Comparison of ENCODE assay signal across 10 mouse cellular contexts in genomic region chr6:67168803-67169202, GRCm38 (mm10).
DNase-seq lines count a peak whose midpoint lies in the region; ATAC-seq and TF ChIP-seq lines count a peak whose summit lies in the region.
"Had no signal": no experiment of that assay in that cellular context is flagged by ENCODE, and none has a peak within 500 bp of the region (broad histone marks: within the 10 kb centered on the region; RNA-seq: fewer than 3 reads in every experiment).

No protein-coding gene starts in this region.

- H3K36me3 ChIP-seq in heart, embryonic 16.5 days (ENCODE audit: control insufficient read depth, insufficient read depth): no peaks in the 10 kb centered on the region
- H3K36me3 ChIP-seq in embryonic facial prominence, embryonic 10.5 days (replicated peaks): no peaks in the 10 kb centered on the region
- H3K36me3 ChIP-seq in hindbrain, postnatal 0 days (ENCODE audit: insufficient read depth, low read length): no peaks in the 10 kb centered on the region
- H3K36me3 ChIP-seq in midbrain, embryonic 13.5 days: no peaks in the 10 kb centered on the region
- H3K36me3 ChIP-seq: G1E had no signal

- H3K4me3 ChIP-seq in heart, embryonic 16.5 days (ENCODE audit: low read length): peak overlapping the region; percentile 54
- H3K4me3 ChIP-seq in embryonic facial prominence, embryonic 10.5 days: peak overlapping the region; percentile 55
- H3K4me3 ChIP-seq in hindbrain, postnatal 0 days (ENCODE audit: low read length): peak overlapping the region; percentile 43
- H3K4me3 ChIP-seq in midbrain, embryonic 13.5 days (replicated peaks): peak overlapping the region; percentile 46

- peak overlapping the region; percentile 17; the same call in 1 of the 2 replicates for H3K27ac ChIP-seq in heart, embryonic 16.5 days (ENCODE audit: low read length)
- peak overlapping the region; percentile 75 for H3K27ac ChIP-seq in embryonic facial prominence, embryonic 10.5 days (replicated peaks)
- H3K27ac ChIP-seq in hindbrain, postnatal 0 days: 0 out of 2 replicates have a peak overlapping the region, but pooled peaks have one; percentile 36
- no peak overlapping the region for H3K27ac ChIP-seq in midbrain, embryonic 13.5 days

- H3K4me2 ChIP-seq in heart, embryonic 16.5 days (ENCODE audit: low read depth, low read length): peak overlapping the region; percentile 66
- H3K4me2 ChIP-seq in hindbrain, postnatal 0 days (ENCODE audit: low read depth, low read length): peak overlapping the region; percentile 63
- peak overlapping the region; percentile 57 for H3K4me2 ChIP-seq in midbrain, embryonic 13.5 days (replicated peaks)

- DNase-seq in heart, postnatal 25 days (ENCODE audit: low spot score): no peak
- DNase-seq in embryonic facial prominence, embryonic 10.5 days (ENCODE audit: low spot score): no peak
- DNase-seq in hindbrain, postnatal 0 days (ENCODE audit: low spot score): no peak
- no peak for DNase-seq in ovary, postnatal 36 days (ENCODE audit: low spot score)
- DNase-seq in cerebellum, postnatal 10 days: no peak
- DNase-seq in left cerebral cortex, adult 18-20 months (ENCODE audit: low spot score in 2 of 2): no peak
- DNase-seq: thymus, postnatal 4 days had no signal

- ATAC-seq in heart, embryonic 16.5 days (replicated peaks; ENCODE audit: extremely low read depth, insufficient read depth, low FRiP score): no peak
- peak; percentile 21; the same call in 1 of the 2 replicates for ATAC-seq in hindbrain, postnatal 0 days
- peak; percentile 57 for ATAC-seq in midbrain, embryonic 13.5 days

- no peaks in the 10 kb centered on the region for H3K27me3 ChIP-seq in heart, embryonic 16.5 days (ENCODE audit: control insufficient read depth, insufficient read depth, low read length)
- no peaks in the 10 kb centered on the region for H3K27me3 ChIP-seq in embryonic facial prominence, embryonic 10.5 days (replicated peaks; ENCODE audit: low read depth, poor library complexity, severe bottlenecking)
- H3K27me3 ChIP-seq in hindbrain, postnatal 0 days (ENCODE audit: insufficient read depth, low read length): no peaks in the 10 kb centered on the region
- no peaks in the 10 kb centered on the region for H3K27me3 ChIP-seq in midbrain, embryonic 13.5 days

- no peak for TF ChIP-seq CTCF in hindbrain, postnatal 0 days (IDR thresholded peaks at IDR 0.05; ENCODE audit: low read depth)

- WGBS in heart, embryonic 16.5 days: 30% methylated on average over 2 of the region's 2 CpGs
- WGBS in embryonic facial prominence, embryonic 10.5 days: 35% methylated on average over 2 of the region's 2 CpGs
- 20% methylated on average over 2 of the region's 2 CpGs for WGBS in hindbrain, postnatal 0 days
- 34% methylated on average over 2 of the region's 2 CpGs for WGBS in midbrain, embryonic 13.5 days

- H3K9me3 ChIP-seq in heart, embryonic 16.5 days (replicated peaks; ENCODE audit: control insufficient read depth, low read length): no peaks in the 10 kb centered on the region
- H3K9me3 ChIP-seq in embryonic facial prominence, embryonic 10.5 days: no peaks in the 10 kb centered on the region
- H3K9me3 ChIP-seq in hindbrain, postnatal 0 days (ENCODE audit: low read length): no peaks in the 10 kb centered on the region
- no peaks in the 10 kb centered on the region for H3K9me3 ChIP-seq in midbrain, embryonic 13.5 days
- H3K9me3 ChIP-seq: G1E had no signal

- peak overlapping the region; percentile 70 for H3K9ac ChIP-seq in heart, embryonic 16.5 days (ENCODE audit: low read length)
- H3K9ac ChIP-seq in hindbrain, postnatal 0 days (replicated peaks; ENCODE audit: low read length): peak overlapping the region; percentile 38; the same call in 1 of the 2 replicates
- H3K9ac ChIP-seq in midbrain, embryonic 13.5 days (replicated peaks): peak overlapping the region; percentile 62

- H3K4me1 ChIP-seq in heart, embryonic 16.5 days (ENCODE audit: control insufficient read depth, insufficient read depth, low read length): no peaks in the 10 kb centered on the region
- peaks cover 14% of the 10 kb centered on the region for H3K4me1 ChIP-seq in embryonic facial prominence, embryonic 10.5 days
- H3K4me1 ChIP-seq in hindbrain, postnatal 0 days (ENCODE audit: insufficient read depth, low read length): no peaks in the 10 kb centered on the region
- no peaks in the 10 kb centered on the region for H3K4me1 ChIP-seq in midbrain, embryonic 13.5 days (replicated peaks)

- intact Hi-C loops in heart, postnatal 25 days (cut with DNase I): no loop called here
